Mouse (Mus musculus) cerebellum, adult (tissue): Measurements from ENCODE around the gene Stat4.

Source experiments
- ATAC-seq: cut with Nextera tagmentation; 2 replicates; pipeline ENCODE4 v1.9.2; 2017; ENCODE audit warnings: mild to moderate bottlenecking, moderate library complexity, mixed read lengths; ENCODE audit not compliant: insufficient number of reproducible peaks, low FRiP score, low TSS enrichment

The Stat4 gene

GRCm38 (mm10) chr1:52140534-52140933 lies 153.6 kb downstream of the Stat4 start:
- no peak for ATAC-seq

- ATAC-seq: no peak
Measured at GRCm38 (mm10) chr1:52141482-52141881, 154.5 kb downstream of the Stat4 start.

DNA sequence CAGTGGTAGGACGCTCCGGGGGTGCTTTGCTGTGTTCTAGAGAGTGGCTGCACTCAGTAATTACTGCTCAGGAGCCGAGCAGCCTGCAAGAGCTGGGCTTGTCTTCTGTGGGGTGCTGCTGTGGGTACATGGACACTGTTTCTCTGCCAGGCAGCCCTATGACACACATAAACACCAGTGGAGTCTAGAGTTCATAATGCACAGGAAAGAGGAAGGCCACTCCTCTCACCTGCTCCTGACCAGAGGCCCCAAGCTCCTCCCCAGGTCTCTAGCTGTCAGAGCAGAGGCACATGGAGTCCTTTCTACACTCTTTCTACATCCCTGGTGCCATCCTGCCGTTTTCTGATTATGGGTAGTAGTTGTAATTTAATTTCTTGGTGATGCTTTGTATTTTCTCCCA lies 155.2 kb downstream of the Stat4 start:
- no peak for ATAC-seq

- no peak for ATAC-seq
Measured at GRCm38 (mm10) chr1:52143191-52143590, 156.2 kb downstream of the Stat4 start.

DNA sequence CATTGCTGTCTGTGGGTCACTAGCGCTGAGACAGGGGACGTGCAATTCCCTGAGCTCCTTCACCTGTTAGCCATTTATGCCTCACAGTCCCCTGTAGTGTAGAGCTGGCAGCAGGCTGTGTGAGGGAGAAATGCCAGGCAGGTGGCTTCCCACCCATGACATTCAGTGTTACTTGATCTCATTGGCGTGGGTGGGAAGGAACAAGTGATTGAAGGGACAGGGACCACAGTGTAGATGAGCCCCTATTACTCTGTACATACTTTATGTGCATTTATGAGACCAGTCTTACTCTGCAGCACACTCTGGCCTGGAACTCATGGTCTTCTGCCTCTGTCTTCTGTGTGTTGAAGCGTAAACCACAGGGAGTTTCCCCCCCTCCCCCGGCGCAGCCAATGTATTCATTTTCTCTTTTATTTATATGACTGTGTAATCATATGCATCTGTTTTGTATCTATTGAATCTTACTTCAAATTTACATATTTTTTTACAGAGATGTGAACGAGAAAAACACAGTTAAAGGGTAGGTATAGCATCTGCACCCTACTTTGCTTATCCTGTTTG lies 156.7 kb downstream of the Stat4 start:
- no peak for ATAC-seq

DNA sequence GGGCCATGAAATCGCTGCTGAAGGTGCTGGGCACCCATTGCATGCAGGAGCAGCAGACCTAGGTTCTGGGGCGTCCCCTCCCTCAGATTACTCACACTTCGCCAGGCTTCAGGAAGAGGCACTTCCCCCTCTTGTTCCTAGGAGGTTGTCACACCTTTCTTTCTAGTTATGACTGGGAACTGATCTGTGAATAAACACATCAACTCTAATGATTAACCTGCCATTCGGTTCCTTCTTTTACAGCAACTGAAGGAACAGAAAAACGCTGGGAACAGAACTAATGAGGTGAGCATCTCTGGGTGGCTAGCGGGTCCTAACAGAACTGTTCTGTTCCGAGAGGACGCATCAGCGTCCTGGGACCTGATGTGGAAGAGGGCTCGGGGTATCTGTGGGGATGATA lies 158.0 kb downstream of the Stat4 start:
- no peak for ATAC-seq

- peak; percentile 56 for ATAC-seq
Measured at GRCm38 (mm10) chr1:52146214-52146970, 159.4 kb downstream of the Stat4 start.

GRCm38 (mm10) chr1:52147431-52147830 lies 160.5 kb downstream of the Stat4 start:
- no peak for ATAC-seq

DNA sequence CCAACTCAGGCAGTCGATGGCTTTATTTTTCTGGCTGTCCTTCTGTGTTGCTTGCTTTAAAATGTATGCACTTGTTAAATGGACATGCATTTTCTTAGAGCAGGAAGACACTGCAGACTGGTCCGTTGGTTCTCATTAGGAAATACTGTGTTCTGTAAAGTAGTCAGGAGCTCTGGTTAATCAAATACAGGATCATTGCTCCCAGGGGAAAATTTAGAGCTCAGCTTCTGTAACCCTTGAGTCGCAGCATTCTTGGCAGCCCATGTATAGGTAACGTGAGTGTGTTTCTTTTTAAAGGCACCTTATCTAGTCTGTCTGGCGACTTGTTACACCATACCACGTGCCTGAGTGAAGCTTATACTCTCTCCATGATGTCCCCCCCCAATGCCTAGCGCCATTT lies 161.2 kb downstream of the Stat4 start:
- no peak for ATAC-seq

DNA sequence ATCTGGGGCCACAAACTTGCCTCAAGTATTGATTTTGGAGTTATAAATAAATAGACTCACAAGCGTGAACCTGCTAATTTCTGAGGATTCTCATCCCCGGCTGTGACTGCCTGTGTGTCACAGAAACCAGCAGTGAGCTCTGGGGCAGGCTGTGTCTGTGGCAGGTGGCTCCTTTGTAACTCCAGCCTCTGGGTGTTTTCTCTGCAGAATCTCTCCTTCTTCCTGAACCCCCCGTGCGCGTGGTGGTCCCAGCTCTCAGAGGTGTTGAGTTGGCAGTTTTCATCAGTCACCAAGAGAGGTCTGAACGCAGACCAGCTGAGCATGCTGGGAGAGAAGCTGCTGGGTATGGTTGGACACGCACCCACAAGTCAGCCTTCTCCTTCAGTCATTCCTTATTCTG lies 161.7 kb downstream of the Stat4 start:
- no peak for ATAC-seq

DNA sequence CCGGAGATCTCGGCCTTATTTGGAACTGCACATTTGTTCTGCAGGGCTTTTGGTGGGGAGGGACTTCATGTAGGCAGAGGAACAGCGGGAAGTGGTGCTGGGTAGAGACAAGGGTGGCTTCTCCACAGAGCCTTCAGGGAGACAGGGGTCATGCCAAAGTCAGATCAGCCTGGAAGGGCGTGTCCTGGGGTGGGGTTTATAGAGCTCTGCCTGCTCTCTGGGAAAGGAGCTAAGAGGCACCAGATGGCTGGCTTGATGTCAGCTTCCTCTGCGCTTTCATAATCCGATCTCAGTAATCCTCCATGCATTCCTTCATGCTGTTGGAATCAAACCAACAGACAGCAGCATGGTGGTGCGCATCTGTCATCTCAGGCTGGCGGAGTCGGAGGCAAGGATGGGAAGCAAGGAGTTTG lies 163.0 kb downstream of the Stat4 start:
- peak; percentile 83 for ATAC-seq

DNA sequence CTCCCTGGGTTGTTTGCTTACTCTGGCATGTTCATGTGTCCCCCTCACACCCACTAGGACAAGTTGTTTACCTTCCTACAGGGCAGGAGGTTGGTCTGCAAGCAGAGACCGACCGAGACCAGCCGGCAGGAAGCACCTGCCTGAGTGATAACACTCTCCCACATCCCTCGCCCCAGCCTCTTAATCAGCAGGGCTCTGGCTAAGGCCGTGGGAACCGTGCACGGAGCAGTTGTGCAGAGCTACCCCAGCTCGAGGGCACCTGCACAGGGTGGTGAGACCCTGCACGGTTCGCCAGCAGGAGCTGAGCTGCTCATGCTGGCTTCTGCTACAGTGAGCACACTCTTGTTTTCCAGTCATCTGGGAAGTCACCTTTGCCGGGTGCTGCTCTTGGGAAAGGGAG lies 163.7 kb downstream of the Stat4 start:
- ATAC-seq: no peak

GRCm38 (mm10) chr1:52151166-52151565 lies 164.2 kb downstream of the Stat4 start:
- ATAC-seq: no peak

DNA sequence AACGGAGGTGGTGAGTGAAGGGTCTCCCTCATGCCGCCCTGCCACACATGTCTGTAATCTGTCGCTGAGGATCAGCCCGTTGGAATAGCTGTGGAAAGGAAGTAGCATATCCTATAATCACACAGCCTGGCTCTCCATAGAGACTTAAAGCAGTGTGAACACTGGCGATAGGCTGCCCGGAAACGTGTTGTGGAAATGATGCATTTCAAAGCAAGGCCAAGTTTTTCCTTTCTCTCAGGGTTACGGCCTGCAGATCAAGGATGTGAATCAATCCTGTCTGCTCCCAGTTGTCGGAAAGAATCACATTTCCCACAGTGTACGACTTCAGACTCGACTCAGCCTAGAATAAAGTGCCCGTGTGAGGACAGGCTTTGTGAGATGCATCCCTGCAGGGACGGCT lies 165.4 kb downstream of the Stat4 start:
- no peak for ATAC-seq

- ATAC-seq: no peak
Measured at GRCm38 (mm10) chr1:52152936-52153335, 166.0 kb downstream of the Stat4 start.

- ATAC-seq: no peak
Measured at GRCm38 (mm10) chr1:52154890-52155289, 167.9 kb downstream of the Stat4 start.

- ATAC-seq: no peak
Measured at GRCm38 (mm10) chr1:52156351-52156750, 169.4 kb downstream of the Stat4 start.
